Mouse (Mus musculus): ENCODE results near the gene Dctn1.

Gene Dctn1

DNA sequence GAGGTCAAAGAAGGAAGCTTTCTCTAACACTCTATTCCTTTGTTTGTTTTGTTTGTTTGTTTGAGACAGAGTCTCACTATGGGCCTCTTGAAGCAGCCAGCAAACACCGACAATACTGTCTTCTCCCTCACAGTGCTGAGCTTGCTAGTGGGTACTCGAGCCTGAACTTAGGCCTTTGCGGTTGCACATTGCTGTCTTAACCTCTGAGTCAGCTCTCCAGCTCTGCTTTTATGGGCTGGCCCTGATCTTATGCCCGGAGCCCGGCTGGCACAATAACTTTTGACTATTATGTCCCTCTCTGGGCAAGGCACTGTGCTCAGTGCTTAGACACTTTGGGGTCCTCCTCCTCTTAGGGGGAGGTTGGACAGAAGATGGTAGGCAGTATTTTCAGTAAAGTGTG lies 4.2 kb downstream of the Dctn1 start:
- DNase-seq (ENCODE audit: low spot score in 2 of 2): no peak

- no peak for DNase-seq (ENCODE audit: low spot score in 2 of 2)
Measured at GRCm38 (mm10) chr6:83171063-83171462, 5.3 kb downstream of the Dctn1 start.

DNA sequence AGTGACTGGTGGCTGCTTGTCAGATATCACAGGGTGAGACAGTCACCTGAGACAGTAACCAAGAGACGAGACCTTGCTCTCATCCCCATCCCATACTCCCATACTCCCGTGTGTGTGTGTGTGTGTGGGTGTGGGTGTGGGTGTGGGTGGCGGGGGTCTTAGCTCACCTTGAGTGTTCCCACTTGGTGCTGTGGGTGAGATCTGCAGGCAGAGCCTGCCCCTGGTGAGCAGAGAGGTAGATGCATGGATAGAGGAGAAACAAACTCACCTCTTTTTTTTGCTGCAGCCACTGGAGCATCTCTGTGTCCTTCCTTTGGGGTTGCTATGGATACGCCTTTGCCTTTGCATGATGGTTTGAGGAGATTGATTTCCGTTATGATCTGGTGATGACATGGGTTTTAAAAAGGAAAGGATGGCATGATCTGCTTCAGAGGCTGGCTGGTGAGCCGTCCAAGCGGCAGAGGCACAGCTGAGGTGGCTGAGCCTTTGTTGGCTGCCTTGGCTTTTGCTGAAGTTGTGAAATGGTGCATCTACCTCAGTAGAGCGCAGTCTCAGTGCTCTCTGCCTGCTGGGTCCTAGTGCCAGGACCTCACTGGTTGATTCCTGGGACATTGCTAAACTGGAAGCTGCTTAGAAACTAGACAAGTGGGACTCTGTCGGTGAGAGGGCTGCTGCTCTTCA lies 6.7 kb downstream of the Dctn1 start:
- DNase-seq (ENCODE audit: low spot score in 2 of 2): no peak

GRCm38 (mm10) chr6:83175996-83176395 lies 10.3 kb downstream of the Dctn1 start:
- DNase-seq (ENCODE audit: low spot score in 2 of 2): no peak

- DNase-seq (ENCODE audit: low spot score in 2 of 2): no peak
Measured at GRCm38 (mm10) chr6:83179390-83180117, 13.8 kb downstream of the Dctn1 start.

GRCm38 (mm10) chr6:83180605-83181004 lies 14.9 kb downstream of the Dctn1 start:
- DNase-seq (ENCODE audit: low spot score in 2 of 2): no peak

GRCm38 (mm10) chr6:83184858-83185435 lies 19.2 kb downstream of the Dctn1 start:
- DNase-seq (ENCODE audit: low spot score in 2 of 2): no peak

- peak in 1 of 2 experiments; percentile 39 for DNase-seq (ENCODE audit: low spot score in 2 of 2)
Measured at GRCm38 (mm10) chr6:83185895-83186861, 20.5 kb downstream of the Dctn1 start.

- DNase-seq (ENCODE audit: low spot score in 2 of 2): no peak
Measured at GRCm38 (mm10) chr6:83186946-83187345, 21.2 kb downstream of the Dctn1 start.

- DNase-seq (ENCODE audit: low spot score in 2 of 2): no peak
Measured at GRCm38 (mm10) chr6:83193571-83193970, 27.9 kb downstream of the Dctn1 start.

DNA sequence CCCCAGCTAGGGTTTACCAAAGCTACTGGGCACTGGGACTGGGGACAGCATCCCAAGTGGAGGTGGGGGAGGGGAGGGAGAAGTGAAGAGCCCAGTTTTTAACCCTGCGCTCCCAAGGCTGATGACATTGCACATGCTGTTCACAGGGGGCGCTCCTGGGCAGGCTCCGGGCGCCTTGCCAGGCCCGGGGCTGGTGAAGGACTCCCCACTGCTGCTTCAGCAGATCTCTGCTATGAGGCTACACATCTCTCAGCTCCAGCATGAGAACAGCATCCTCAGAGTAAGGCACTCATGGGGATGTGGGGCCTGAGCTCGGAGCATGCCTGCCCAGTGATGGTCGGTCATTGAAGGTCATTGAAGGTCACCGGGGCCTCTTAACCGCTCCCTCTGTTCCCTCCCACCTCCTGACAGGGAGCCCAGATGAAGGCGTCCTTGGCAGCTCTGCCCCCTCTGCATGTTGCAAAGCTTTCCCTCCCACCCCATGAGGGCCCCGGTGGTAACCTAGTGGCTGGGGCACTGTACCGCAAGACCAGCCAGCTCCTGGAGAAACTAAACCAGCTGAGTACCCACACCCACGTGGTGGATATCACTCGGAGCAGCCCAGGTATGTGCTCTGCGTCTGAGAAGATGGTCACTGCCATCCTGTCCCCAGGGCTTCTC lies 31.8 kb downstream of the Dctn1 start:
- DNase-seq (ENCODE audit: low spot score in 2 of 2): no peak

DNA sequence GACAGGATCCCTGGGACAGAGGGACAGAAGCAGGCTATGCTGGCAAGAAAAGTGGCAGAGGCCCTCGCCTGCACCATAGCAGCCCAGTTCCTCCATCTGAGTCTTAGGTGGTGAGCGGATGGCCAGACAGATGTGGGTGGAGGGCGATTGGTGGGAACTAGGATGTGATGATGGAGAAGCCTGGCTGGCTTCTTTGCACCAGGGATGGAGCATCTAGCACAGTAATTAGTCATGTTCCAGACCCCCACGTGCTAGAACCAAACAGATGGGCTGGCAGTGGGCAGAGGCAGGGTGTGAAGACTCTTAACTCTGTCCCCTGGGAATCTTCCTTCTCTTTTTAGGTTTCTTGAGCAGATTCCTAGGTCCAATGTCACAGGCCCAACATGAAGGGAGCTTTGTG lies 37.6 kb downstream of the Dctn1 start:
- DNase-seq (ENCODE audit: low spot score in 2 of 2): no peak

DNA sequence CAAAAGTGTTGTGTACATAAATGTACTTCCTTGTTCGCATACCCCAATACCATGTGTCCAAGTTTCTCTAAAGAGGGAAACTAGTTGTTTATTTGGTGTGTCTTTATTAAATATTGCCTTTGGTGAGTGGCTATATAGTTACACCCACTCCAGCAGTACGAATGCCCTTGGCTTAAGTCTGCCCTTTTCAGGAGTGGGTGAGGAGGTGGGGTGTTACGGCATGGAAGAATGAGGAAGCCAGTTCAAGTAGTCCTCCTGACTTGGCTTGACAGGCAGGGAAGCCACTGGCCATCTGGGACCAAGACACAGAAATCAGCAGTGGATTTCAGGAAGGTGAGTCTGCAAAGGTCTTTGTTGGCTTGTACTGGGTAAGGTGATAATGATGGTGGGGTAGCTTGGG lies 40.1 kb downstream of the Dctn1 start:
- no peak for DNase-seq (ENCODE audit: low spot score in 2 of 2)

DNA sequence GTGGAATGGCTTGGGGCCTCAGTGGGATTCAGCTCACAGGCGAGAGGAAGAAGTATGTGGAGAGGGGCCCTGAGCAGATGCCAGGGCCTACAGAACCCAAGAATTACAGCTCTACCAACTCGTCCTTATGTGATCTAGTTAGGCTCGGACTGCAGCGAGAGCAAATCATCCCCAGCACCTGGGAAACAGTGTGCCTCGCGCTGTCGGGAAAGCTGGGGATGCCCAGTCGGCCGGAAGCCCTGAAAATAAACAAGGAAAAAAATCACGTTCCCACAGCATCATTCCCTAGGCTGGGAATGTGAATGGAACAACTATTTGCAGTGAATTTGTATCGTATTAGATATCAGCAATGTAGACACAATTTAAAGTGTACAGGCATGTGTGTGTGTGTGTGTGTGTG lies 40.6 kb downstream of the Dctn1 start:
- DNase-seq (ENCODE audit: low spot score in 2 of 2): no peak

DNA sequence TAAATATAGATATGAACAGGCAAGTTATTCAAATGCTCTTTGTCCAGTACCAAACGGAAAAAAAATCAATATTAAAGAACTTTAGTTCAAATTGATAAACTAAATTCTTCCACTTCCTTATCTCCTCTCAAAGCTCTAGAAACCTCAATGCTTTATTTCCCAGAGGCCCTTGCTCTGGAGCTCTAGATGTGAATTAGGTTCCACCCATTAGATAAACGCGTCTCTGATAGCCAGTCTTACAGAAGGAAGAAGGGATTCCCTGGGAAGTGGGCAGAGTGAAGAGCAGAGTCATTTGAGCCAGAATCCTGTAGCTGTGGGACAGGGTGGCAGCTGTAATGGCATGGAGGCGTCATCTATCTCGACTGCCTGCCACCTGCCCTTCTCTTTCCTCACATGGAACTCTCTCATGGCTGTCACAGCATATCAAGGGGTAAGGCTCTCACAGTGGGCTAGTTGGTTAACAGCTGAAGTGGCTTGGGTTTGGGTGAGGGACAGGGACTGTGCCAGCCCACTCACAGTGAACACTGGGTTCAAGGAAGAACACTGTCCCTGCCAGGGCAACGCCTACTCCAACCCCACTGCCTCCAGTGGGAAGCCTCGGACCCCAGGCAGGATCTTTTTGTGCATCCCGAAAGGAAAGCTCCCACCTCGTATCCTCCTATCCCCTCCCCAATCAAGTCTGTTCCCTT lies 41.8 kb downstream of the Dctn1 start:
- no peak for DNase-seq (ENCODE audit: low spot score in 2 of 2)

DNA sequence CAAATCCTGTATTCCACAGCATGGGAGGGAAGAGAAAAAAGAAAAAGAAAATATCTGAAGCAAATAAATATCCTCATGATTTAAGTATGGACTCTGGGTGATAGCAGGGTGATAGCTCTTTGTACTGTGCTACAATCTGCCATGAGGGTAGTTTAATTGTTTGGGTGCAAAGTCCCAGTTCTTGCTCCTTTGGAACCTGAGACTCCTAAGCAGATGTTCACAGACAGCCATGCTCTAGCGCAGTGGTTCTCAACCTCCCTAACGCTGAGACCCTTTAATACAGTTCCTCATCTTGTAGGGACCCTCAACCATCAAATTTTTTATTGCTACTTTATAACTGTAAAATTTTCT lies 42.3 kb downstream of the Dctn1 start:
- no peak for DNase-seq (ENCODE audit: low spot score in 2 of 2)

DNA sequence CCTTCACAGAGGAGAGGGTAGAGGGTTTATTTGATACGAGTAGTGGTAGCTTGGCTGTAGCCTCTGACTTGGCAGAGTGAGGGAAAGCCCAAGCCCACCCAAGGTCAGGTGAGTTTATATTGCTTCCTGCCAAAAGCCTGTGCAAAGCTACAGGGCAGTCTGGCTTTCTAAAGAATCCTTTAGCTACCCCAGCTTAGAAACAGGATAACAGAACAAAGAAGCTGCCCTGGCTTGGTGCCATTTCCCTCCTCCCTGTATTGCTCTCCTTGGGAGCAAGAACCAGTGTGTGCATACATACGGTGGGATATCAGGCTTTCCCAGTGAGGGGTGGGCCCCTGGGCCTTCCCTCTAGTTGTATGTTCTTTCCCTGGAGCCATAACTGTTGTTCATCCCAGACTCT lies 44.8 kb downstream of the Dctn1 start:
- no peak for DNase-seq (ENCODE audit: low spot score in 2 of 2)

DNA sequence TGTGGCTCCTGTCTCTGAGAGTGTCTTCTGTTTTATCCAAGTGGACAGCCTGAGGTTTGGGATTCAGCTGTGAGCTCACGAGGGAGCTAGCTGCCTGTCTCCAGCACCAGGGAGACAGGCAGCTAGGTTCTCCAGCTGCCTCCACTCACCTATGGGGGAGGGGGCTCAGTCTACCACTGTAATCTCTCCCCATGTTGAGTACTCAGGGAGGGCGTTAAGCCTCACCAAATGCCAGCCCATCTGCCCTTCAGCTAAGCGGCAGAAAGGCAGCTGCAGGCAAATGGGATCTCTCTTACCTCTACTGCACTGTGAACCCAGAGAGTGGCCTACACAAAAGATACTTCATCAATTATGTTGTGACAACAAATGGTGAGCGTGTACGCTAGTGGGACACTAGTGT lies 45.8 kb downstream of the Dctn1 start:
- DNase-seq (ENCODE audit: low spot score in 2 of 2): no peak

GRCm38 (mm10) chr6:83215002-83215666 lies 49.4 kb downstream of the Dctn1 start:
- DNase-seq (ENCODE audit: low spot score in 2 of 2): peak in 1 of 2 experiments; percentile 24

- no peak for DNase-seq (ENCODE audit: low spot score in 2 of 2)
Measured at GRCm38 (mm10) chr6:83219814-83220213, 54.1 kb downstream of the Dctn1 start, which contains the start of gene Slc4a5. Gene Slc4a5, plus strand, starts transcription at chr6:83219828.

All from spleen, postnatal 36 days (tissue).